Mouse (Mus musculus) MEL (cell line): ENCODE results near the gene Sgk1.

Source experiments
- CTCF ChIP-seq, 3 experiments: IDR thresholded peaks in 2 of 3; conservative IDR thresholded peaks in 1 of 3; 2 replicates each; pipeline ENCODE4 v1.5.1; 2011 to 2012; ENCODE audit warnings: low read length in 3 of 3, low read depth in 2 of 3, mild to moderate bottlenecking in 2 of 3, improper control_type of control experiment in 1 of 3, inconsistent platforms in 1 of 3, mixed read lengths in 1 of 3, moderate library complexity in 1 of 3; ENCODE audit not compliant: control insufficient read depth in 1 of 3, insufficient read depth in 1 of 3, poor library complexity in 1 of 3, severe bottlenecking in 1 of 3
- E2F4 ChIP-seq: IDR thresholded peaks from 2 replicates; pipeline ENCODE4 v1.6.1; 2011; ENCODE audit warnings: low read depth, low read length, improper control_type of control experiment, borderline replicate concordance
- EP300 ChIP-seq, 2 experiments: IDR thresholded peaks; 2 replicates each; pipeline ENCODE4 v1.6.1; 2011; ENCODE audit warnings: improper control_type of control experiment in 2 of 2, low read length in 2 of 2, low read depth in 1 of 2, mild to moderate bottlenecking in 1 of 2
- GATA1 ChIP-seq: IDR thresholded peaks from 2 replicates; pipeline ENCODE4 v1.6.1; 2011; ENCODE audit warnings: low read depth, low read length, improper control_type of control experiment
- POLR2A ChIP-seq, 2 experiments: IDR thresholded peaks; 2 replicates each; pipeline ENCODE4 v1.6.1; 2011 to 2012; ENCODE audit warnings: low read length in 2 of 2, mild to moderate bottlenecking in 2 of 2, control low read depth in 1 of 2, improper control_type of control experiment in 1 of 2, low read depth in 1 of 2, moderate library complexity in 1 of 2; ENCODE audit not compliant: control insufficient read depth in 1 of 2, insufficient read depth in 1 of 2, poor library complexity in 1 of 2
- POLR2AphosphoS2 ChIP-seq: IDR thresholded peaks from 2 replicates; pipeline ENCODE4 v1.6.1; 2011; ENCODE audit warnings: low read length, improper control_type of control experiment
- TAL1 ChIP-seq: IDR thresholded peaks from 2 replicates; pipeline ENCODE4 v1.6.1; 2012; ENCODE audit warnings: mild to moderate bottlenecking, inconsistent platforms, low read length, moderate library complexity, mixed read lengths
- TBP ChIP-seq: IDR thresholded peaks from 2 replicates; pipeline ENCODE4 v1.8.0; 2011; ENCODE audit warnings: low read depth, low read length, improper control_type of control experiment
- TCF12 ChIP-seq: IDR thresholded peaks from 2 replicates; pipeline ENCODE4 v1.6.1; 2014; ENCODE audit warnings: low read depth, mild to moderate bottlenecking, inconsistent platforms, low read length, improper control_type of control experiment, moderate library complexity
- ZC3H11A ChIP-seq: IDR thresholded peaks from 2 replicates; pipeline ENCODE4 v1.6.1; 2012; ENCODE audit warnings: low read depth, mild to moderate bottlenecking, inconsistent platforms, low read length, improper control_type of control experiment

DNA sequence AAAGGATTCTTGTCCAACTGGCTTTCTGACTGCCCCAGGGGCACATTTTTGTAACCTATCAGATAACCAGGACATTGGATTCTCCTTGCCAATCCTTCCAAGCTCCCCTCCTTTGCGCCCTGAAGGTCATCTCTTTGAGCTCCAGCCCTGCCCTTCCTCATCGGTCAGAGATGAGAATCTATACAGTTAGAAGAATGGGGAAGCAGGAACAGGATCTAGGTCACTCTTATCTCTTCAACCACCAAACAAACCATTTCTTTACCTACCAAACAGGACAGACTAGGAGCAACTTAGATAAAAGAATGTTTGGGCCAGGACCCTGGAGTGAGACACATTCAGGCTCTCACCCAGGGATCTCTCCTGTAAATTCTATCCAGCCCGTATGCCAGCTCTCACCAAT, 59.3 kb downstream of the Sgk1 start:
- TF ChIP-seq POLR2A (IDR thresholded peaks at IDR 0.05; ENCODE audit: control insufficient read depth in 1 of 2, insufficient read depth in 1 of 2, low read depth in 1 of 2, low read length in 2 of 2, poor library complexity in 1 of 2) (no peak), ZC3H11A (no peak), EP300 (IDR thresholded peaks at IDR 0.05; ENCODE audit: low read depth in 1 of 2, low read length in 2 of 2) (peak; percentile 30 to 59; a peak in 3 of 4 replicates), GATA1 (peak; percentile 53), TCF12 (no peak), E2F4 (no peak), CTCF (IDR thresholded peaks at IDR 0.05 in 2 of 3, conservative IDR thresholded peaks at IDR 0.05 in 1 of 3; ENCODE audit: control insufficient read depth in 1 of 3, insufficient read depth in 1 of 3, low read depth in 2 of 3, low read length in 3 of 3, poor library complexity in 1 of 3, severe bottlenecking in 1 of 3) (no peak), TBP (no peak), TAL1 (no peak), POLR2AphosphoS2 (no peak)
